Mouse (Mus musculus): ENCODE data around the gene Aanat. TPM values are rescaled to one million over a fixed set of nuclear protein-coding genes. Genes with fewer than 3 reads are reported as not detected.

Gene Aanat
- total and polyA plus RNA-seq, 2 experiments from 2014 or later: 0.82 to 0.94 TPM

DNA sequence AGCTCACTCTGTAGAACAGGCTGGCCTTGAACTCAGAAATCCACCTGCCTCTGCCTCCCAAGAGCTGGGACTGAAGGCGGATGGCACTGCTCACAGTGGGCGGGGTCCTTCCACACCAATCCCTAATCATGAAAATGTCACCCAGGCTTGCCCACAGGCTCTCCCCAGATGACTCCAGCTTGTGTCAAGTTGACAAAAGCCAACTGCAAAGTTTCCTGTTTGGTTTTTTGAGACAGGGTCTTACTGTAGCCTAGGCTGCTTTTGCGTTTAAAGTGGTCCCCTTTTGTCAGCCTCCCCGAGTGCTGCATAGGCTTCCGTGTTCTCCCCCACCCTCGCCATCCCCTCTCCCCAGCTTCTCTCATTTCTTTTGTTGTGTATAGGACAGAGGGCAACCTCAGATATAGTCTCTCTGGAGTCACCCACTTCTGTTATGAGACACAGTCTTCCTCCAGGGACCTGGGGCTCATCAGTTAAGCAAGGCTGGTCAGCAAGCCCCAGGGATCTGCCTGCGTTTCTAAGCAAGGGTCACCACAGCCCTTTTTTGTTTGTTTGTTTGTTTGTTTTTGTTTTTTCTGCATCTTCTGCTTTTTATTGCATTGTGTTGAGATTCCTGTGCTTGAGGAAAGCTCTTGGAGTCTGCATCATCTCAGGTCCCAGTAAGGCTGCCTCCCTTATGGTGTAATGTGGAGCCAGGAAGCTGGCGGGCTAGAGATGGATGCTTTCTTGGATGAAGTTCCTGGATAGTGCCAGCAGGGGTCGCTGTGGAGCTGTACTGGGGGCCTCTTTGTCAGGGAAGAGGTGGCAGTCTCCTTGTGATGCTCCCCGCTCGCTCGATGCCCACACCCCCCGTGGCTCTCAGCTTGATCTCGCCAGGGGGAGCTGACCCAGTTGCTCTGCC lies 56.7 kb downstream of the Aanat start:
- TF ChIP-seq CTCF (IDR thresholded peaks at IDR 0.05): peak; percentile 98
- 0 out of 2 replicates have a peak, but pooled peaks cover 3% of the 10 kb centered on the region for H3K36me3 ChIP-seq (ENCODE audit: insufficient read depth, low read length)
- ATAC-seq (ENCODE audit: low FRiP score): peak; percentile 73
- 39% methylated on average over 14 of the region's 14 CpGs for WGBS
- H3K4me3 ChIP-seq (ENCODE audit: low read depth, low read length): no peak overlapping the region
- peak overlapping the region; percentile 34; the same call in 1 of the 2 replicates for H3K4me2 ChIP-seq (ENCODE audit: low read depth, low read length, poor library complexity, severe bottlenecking)
- 0 out of 2 replicates have a peak overlapping the region, but pooled peaks have one; percentile 24 for H3K9ac ChIP-seq (replicated peaks; ENCODE audit: low read length, poor library complexity, severe bottlenecking)
- no peaks in the 10 kb centered on the region for H3K27me3 ChIP-seq (ENCODE audit: insufficient read depth, low read length)
- H3K27ac ChIP-seq (ENCODE audit: low read depth, low read length): peak overlapping the region; percentile 70
- DNase-seq (ENCODE audit: low spot score): peak; percentile 88
- H3K9me3 ChIP-seq (ENCODE audit: low read length): no peaks in the 10 kb centered on the region
- 0 out of 2 replicates have a peak, but pooled peaks cover 8% of the 10 kb centered on the region for H3K4me1 ChIP-seq (ENCODE audit: insufficient read depth, low read length)

DNA sequence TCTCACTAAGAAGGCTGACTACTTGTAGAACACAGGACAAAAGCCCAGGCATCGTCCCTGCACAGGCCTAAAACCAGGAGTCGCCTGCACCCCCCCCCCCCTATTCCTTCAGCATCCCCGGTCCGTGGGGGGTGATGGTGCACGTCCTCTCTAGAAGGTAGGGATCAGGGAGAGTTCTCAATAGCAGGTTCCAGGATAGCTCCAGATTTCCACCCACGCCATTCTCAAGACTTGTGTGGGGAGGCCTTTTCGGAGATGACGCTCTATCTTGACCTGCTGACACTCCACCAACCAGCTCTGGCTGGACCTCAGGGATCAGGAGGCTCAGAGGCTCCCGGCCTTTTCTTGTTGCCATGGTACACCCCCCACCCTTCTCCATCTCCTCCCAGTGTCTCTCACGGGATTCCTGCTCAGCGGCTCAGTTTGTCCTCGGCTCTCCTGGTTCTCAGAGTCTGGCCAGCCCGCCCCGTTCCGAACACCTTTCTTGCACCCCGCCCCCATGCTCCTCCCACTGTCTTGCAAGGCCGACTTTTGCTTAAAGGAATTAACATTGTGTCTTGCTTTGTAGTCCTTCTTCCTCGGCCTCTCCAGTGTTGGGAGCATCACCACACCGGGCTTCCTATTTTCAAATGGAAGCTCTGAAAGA lies 57.5 kb downstream of the Aanat start:
- peak overlapping the region; percentile 34; the same call in 1 of the 2 replicates for H3K4me2 ChIP-seq (ENCODE audit: low read depth, low read length, poor library complexity, severe bottlenecking)
- H3K27me3 ChIP-seq (ENCODE audit: insufficient read depth, low read length): no peaks in the 10 kb centered on the region
- 0 out of 2 replicates have a peak overlapping the region, but pooled peaks have one; percentile 24 for H3K9ac ChIP-seq (replicated peaks; ENCODE audit: low read length, poor library complexity, severe bottlenecking)
- WGBS: 9% methylated on average over 18 of the region's 19 CpGs
- H3K4me3 ChIP-seq (ENCODE audit: low read depth, low read length): no peak overlapping the region
- TF ChIP-seq CTCF (IDR thresholded peaks at IDR 0.05): no peak
- H3K27ac ChIP-seq (ENCODE audit: low read depth, low read length): peak overlapping the region; percentile 70
- H3K9me3 ChIP-seq (ENCODE audit: low read length): no peaks in the 10 kb centered on the region
- DNase-seq (ENCODE audit: low spot score): no peak
- H3K36me3 ChIP-seq (ENCODE audit: insufficient read depth, low read length): 0 out of 2 replicates have a peak, but pooled peaks cover 3% of the 10 kb centered on the region
- peak; percentile 42; the same call in 1 of the 2 replicates for ATAC-seq (ENCODE audit: low FRiP score)
- 0 out of 2 replicates have a peak, but pooled peaks cover 8% of the 10 kb centered on the region for H3K4me1 ChIP-seq (ENCODE audit: insufficient read depth, low read length)

DNA sequence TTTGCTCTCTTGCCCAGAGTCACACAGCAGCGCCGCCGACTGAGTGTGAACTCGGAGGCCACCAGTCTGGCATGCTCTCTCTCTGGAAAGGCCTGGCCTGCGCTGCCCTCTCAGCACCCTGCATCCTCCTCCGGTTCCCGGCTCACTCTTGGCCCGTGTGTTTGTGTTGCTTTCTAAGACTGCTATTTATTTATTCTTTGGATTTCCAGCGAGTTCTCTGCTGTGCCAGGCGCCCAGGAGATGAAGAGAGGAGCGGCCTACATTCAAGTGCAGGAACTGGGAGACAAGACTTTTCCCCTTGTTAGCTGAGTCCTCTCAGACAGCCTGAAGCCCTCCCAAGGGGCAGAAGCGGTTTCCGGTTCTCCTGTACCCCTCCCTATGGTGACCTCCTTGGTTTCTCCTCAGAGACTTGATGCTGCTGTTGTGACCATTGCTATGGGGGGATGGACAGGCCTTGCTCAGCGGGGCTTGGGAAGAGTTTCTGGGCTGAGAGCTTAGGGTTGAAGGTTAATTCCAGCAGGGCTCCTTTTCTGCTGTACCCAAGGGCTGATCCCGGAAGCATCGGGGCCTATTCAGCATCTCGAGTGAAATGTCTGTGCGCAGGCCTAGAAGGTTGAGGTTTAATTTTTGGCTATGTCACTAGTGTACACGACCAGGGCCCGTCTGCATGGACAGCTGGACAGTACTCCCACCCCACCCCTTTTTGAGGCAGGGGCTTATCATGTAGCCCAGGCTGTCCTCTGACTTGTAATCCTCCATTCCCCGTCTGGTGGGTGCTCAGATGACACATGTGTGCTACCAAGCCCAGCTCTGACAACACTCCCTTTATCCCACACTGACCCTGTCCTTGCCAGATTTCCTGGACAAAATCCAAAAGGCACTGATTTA lies 58.2 kb downstream of the Aanat start:
- no peaks in the 10 kb centered on the region for H3K9me3 ChIP-seq (ENCODE audit: low read length)
- H3K27ac ChIP-seq (ENCODE audit: low read depth, low read length): peak overlapping the region; percentile 70
- no peak overlapping the region for H3K4me2 ChIP-seq (ENCODE audit: low read depth, low read length, poor library complexity, severe bottlenecking)
- 0 out of 2 replicates have a peak, but pooled peaks cover 8% of the 10 kb centered on the region for H3K4me1 ChIP-seq (ENCODE audit: insufficient read depth, low read length)
- DNase-seq (ENCODE audit: low spot score): no peak
- H3K4me3 ChIP-seq (ENCODE audit: low read depth, low read length): no peak overlapping the region
- H3K36me3 ChIP-seq (ENCODE audit: insufficient read depth, low read length): peaks cover 9% of the 10 kb centered on the region
- TF ChIP-seq CTCF (IDR thresholded peaks at IDR 0.05): no peak
- WGBS: 43% methylated on average over 21 of the region's 21 CpGs
- H3K27me3 ChIP-seq (ENCODE audit: insufficient read depth, low read length): no peaks in the 10 kb centered on the region
- ATAC-seq (ENCODE audit: low FRiP score): no peak
- no peak overlapping the region for H3K9ac ChIP-seq (replicated peaks; ENCODE audit: low read length, poor library complexity, severe bottlenecking)

DNA sequence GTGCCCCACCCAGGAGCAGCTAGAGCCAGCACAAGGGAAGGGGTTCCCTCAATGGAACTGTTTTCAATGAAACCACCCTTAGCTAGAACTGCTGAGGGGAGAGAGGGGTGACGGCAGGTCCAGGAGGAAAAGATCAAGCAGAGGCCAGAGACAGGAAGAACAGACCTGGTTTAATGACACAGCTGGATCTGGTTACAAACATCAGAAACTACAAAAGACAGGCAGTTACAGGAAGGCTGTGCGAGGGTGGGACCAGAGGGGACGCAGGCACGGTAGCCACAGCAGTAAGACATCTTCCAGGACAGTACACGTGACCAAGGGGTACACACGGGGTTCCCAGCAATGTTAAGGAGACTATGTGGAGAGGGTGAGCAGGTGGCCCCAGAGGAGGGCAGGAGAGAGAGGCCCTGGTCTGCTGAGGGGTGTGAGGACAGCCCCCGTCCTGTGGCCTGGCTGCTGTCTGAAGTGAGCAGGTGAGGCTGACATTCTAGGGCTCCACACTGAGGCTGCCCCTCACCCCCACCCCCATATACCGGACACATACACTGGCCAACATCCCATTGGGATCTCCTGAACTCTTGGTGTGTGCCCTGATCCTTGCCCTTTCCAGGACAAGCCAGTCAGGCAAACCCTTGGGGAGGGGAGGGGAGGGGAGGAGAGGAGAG lies 59.3 kb downstream of the Aanat start:
- Histone ChIP-seq H3K4me1 (ENCODE audit: insufficient read depth, low read length) (0 out of 2 replicates have a peak, but pooled peaks cover 8% of the 10 kb centered on the region), H3K4me3 (ENCODE audit: low read depth, low read length) (no peak overlapping the region), H3K9me3 (ENCODE audit: low read length) (no peaks in the 10 kb centered on the region), H3K4me2 (ENCODE audit: low read depth, low read length, poor library complexity, severe bottlenecking) (no peak overlapping the region), H3K27me3 (ENCODE audit: insufficient read depth, low read length) (no peaks in the 10 kb centered on the region), H3K36me3 (ENCODE audit: insufficient read depth, low read length) (peaks cover 12% of the 10 kb centered on the region), H3K27ac (ENCODE audit: low read depth, low read length) (no peak overlapping the region), H3K9ac (replicated peaks; ENCODE audit: low read length, poor library complexity, severe bottlenecking) (no peak overlapping the region)
- WGBS: 70% methylated on average over 8 of the region's 8 CpGs
- TF ChIP-seq CTCF (IDR thresholded peaks at IDR 0.05): no peak
- ATAC-seq (ENCODE audit: low FRiP score) (no peak), DNase-seq (ENCODE audit: low spot score) (no peak)

DNA sequence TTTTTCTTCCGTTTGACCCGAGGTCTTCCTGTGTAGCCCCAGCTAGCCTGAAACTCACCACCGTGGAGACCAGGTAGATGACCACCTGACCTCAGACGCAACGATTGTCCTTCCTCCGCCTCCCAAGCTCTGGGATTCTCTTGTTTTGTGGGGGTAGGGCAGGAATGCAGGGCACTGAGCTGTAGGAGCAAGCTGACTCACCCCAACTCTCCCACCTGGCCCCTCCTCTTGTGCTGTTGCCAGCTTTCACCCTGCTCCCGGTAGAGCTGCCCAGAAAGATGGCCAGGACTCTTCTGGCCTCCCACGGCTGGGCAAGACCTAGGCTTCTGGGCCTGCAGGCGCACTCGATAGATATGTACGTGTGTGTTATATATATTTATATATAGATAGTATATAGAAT lies 59.9 kb downstream of the Aanat start:
- H3K4me3 ChIP-seq (ENCODE audit: low read depth, low read length): no peak overlapping the region
- H3K27me3 ChIP-seq (ENCODE audit: insufficient read depth, low read length): no peaks in the 10 kb centered on the region
- H3K36me3 ChIP-seq (ENCODE audit: insufficient read depth, low read length): peaks cover 12% of the 10 kb centered on the region
- no peaks in the 10 kb centered on the region for H3K9me3 ChIP-seq (ENCODE audit: low read length)
- H3K4me2 ChIP-seq (ENCODE audit: low read depth, low read length, poor library complexity, severe bottlenecking): no peak overlapping the region
- 77% methylated on average over 11 of the region's 11 CpGs for WGBS
- H3K4me1 ChIP-seq (ENCODE audit: insufficient read depth, low read length): 0 out of 2 replicates have a peak, but pooled peaks cover 8% of the 10 kb centered on the region
- DNase-seq (ENCODE audit: low spot score) (no peak), ATAC-seq (ENCODE audit: low FRiP score) (no peak)
- H3K27ac ChIP-seq (ENCODE audit: low read depth, low read length): no peak overlapping the region
- no peak overlapping the region for H3K9ac ChIP-seq (replicated peaks; ENCODE audit: low read length, poor library complexity, severe bottlenecking)
- TF ChIP-seq CTCF (IDR thresholded peaks at IDR 0.05): no peak

All from midbrain, postnatal 0 days (tissue).